Mouse (Mus musculus) ES-Bruce4 (cell line): ENCODE results near the gene Cycs.

ENCODE experiments used
- CTCF ChIP-seq: IDR thresholded peaks from one replicate; pipeline ENCODE4 v1.8.1; 2011; ENCODE audit warnings: low read depth, low read length
- POLR2A ChIP-seq: IDR thresholded peaks from one replicate; pipeline ENCODE4 v1.8.1; 2011; ENCODE audit warnings: low read length; ENCODE audit not compliant: insufficient read depth

DNA sequence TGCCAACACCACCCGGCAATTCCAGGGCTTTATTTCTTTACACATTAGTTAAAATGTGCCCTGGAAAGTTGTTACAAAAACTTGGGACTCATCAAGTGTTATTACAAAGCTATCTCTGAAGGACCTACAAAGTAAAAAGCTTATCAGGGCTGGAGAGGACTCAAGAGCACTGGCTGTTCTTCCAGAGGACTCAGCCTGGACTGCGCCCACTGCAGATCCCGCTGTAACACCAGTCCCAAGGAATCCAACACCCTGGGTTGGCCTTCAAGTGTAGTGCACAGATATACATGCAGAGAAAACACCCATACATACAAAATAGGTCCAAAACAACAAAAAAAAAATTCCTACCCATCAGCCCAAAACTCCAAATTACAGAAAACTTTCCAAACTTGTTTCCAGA, 2.7 kb downstream of the Cycs start:
- TF ChIP-seq CTCF (no peak), POLR2A (no peak)
